Mouse (Mus musculus) lung, postnatal 0 days (tissue): ENCODE measurements around the gene Ubald1. TPM values are rescaled to one million over a fixed set of nuclear protein-coding genes. Genes with fewer than 3 reads are reported as not detected.

Source experiments
- ATAC-seq: fragments of 200-750 bp; cut with Nextera tagmentation; 2 replicates; pipeline ENCODE4 v1.8.0; 2017; ENCODE audit warnings: moderate library complexity
- DNase-seq: peaks from one replicate; pipeline ENCODE4 v3.0.0-alpha.2; 2016; ENCODE audit warnings: low spot score
- H3K27ac ChIP-seq: fragments of 300-500 bp; sonication (generic); 2 replicates; pipeline ENCODE4 v1.5.1; 2014; ENCODE audit warnings: antibody characterized with exemption, mild to moderate bottlenecking, low read length, mixed read lengths
- H3K27me3 ChIP-seq: fragments of 300-500 bp; sonication (generic); replicated peaks from 2 replicates; pipeline ENCODE4 v1.6.1; 2014; ENCODE audit warnings: low read length, mixed read lengths; ENCODE audit not compliant: insufficient read depth
- H3K36me3 ChIP-seq: fragments of 300-500 bp; sonication (generic); 2 replicates; pipeline ENCODE4 v1.6.1; 2014; ENCODE audit warnings: low read length, mixed read lengths; ENCODE audit not compliant: insufficient read depth
- H3K4me1 ChIP-seq: fragments of 300-500 bp; sonication (generic); 2 replicates; pipeline ENCODE4 v1.6.1; 2014; ENCODE audit warnings: antibody characterized with exemption, low read depth, low read length, mixed read lengths; ENCODE audit not compliant: insufficient read depth
- H3K4me2 ChIP-seq: fragments of 300-500 bp; sonication (generic); replicated peaks from 2 replicates; pipeline ENCODE4 v1.6.1; 2014; ENCODE audit warnings: low read depth, mild to moderate bottlenecking, low read length, moderate library complexity, mixed read lengths
- H3K4me3 ChIP-seq: fragments of 300-500 bp; sonication (generic); 2 replicates; pipeline ENCODE4 v1.5.1; 2014; ENCODE audit warnings: low read depth, low read length
- H3K9ac ChIP-seq: fragments of 300-500 bp; sonication (generic); replicated peaks from 2 replicates; pipeline ENCODE4 v1.6.1; 2014; ENCODE audit warnings: low read depth, mild to moderate bottlenecking
- H3K9me3 ChIP-seq: fragments of 300-500 bp; sonication (generic); 2 replicates; pipeline ENCODE4 v1.6.1; 2016; ENCODE audit warnings: low read length, mixed read lengths
- CTCF ChIP-seq: IDR thresholded peaks from 2 replicates; pipeline ENCODE4 v1.5.1; 2016; ENCODE audit warnings: antibody characterized with exemption, mild to moderate bottlenecking
- EP300 ChIP-seq: IDR thresholded peaks from 2 replicates; pipeline ENCODE4 v1.6.1; 2016; ENCODE audit warnings: antibody characterized with exemption, mild to moderate bottlenecking, control low read depth
- WGBS: fragments of 180-500 bp; shearing (Covaris S2); extraction: QIAGEN DNeasy Blood & Tissue Kit; methylation state at CpG from one replicate; pipeline ENCODE4 v1.1.7; 2014; 5-methylcytosine and 5-hydroxymethylcytosine counted together
- polyA plus RNA-seq: library from polyadenylated mRNA; unstranded; fragments of >200 nt; fragmentation: Nextera tagmentation; extraction: Ambion mirVana; gene quantifications from 2 replicates; pipeline ENCODE4 v1.2.1, GENCODE M21; 2015

The Ubald1 gene
- 33.7 and 39.5 TPM in 2 replicates for polyA plus RNA-seq

- peak; percentile 100 for DNase-seq
- WGBS, result under 1% methylated on average over 47 of the region's 48 CpGs
- peak; percentile 87 for ATAC-seq
Observed at GRCm38 (mm10) chr16:4880136-4880825, at the start of gene Ubald1. TSS of gene Ubald1 (minus strand) at chr16:4880315.

GRCm38 (mm10) chr16:4928474-4928873 lies 48.4 kb upstream of the Ubald1 start:
- WGBS, result 70% methylated on average over 2 of the region's 2 CpGs
- Histone ChIP-seq H3K4me1 (no peaks in the 10 kb centered on the region), H3K27ac (no peak overlapping the region), H3K4me3 (no peak overlapping the region), H3K27me3 (no peaks in the 10 kb centered on the region), H3K36me3 (peaks cover 59% of the 10 kb centered on the region), H3K9me3 (no peaks in the 10 kb centered on the region), H3K4me2 (no peak overlapping the region), H3K9ac (no peak overlapping the region)
- DNase-seq (no peak), ATAC-seq (no peak)
- TF ChIP-seq EP300, result no peak
- no peak for TF ChIP-seq CTCF

More at GRCm38 (mm10) chr16:4880136-4880825, at the start of gene Ubald1:
- H3K4me1 ChIP-seq, result peaks cover 19% of the 10 kb centered on the region; the same call in 1 of the 2 replicates
- H3K27ac ChIP-seq, result peak within 1 kb of the TSS; percentile 98
- no peaks in the 10 kb centered on the region for H3K27me3 ChIP-seq
- H3K9ac ChIP-seq, result peak within 1 kb of the TSS; percentile 92
- peak within 1 kb of the TSS; percentile 86 for H3K4me2 ChIP-seq
- H3K9me3 ChIP-seq, result no peaks in the 10 kb centered on the region
- 0 out of 2 replicates have a peak, but pooled peaks cover 4% of the 10 kb centered on the region for H3K36me3 ChIP-seq
- TF ChIP-seq CTCF, result peak; percentile 6; the same call in 1 of the 2 replicates
- peak; percentile 60 for TF ChIP-seq EP300
- H3K4me3 ChIP-seq, result peak within 1 kb of the TSS; percentile 93

DNA sequence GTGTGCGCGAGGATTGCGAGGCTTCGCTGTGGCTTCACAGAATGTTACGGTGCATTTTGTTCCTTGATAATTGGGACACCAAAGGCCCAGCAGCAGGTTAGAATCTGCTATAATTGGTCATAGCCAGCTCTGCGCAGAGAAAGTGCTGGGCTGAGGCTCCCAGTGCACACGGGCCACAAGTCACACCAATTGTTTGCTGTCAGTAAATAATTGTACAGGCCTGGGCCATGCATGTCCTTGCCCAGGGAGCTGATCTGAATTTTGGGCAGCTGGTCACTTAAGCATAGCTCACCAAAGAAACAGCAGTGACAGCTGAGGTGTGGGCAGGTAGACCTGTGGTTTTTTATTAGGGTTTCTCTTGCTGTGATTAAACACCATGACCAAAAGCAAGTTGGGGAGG lies 47.9 kb upstream of the Ubald1 start:
- DNase-seq (no peak), ATAC-seq (no peak)
- Histone ChIP-seq H3K4me1 (no peaks in the 10 kb centered on the region), H3K4me3 (no peak overlapping the region), H3K4me2 (no peak overlapping the region), H3K9me3 (no peaks in the 10 kb centered on the region), H3K9ac (no peak overlapping the region), H3K27me3 (no peaks in the 10 kb centered on the region), H3K27ac (no peak overlapping the region), H3K36me3 (peaks cover 60% of the 10 kb centered on the region; the same call in 1 of the 2 replicates)
- TF ChIP-seq EP300 (no peak), CTCF (no peak)
- 91% methylated on average over 7 of the region's 7 CpGs for WGBS

GRCm38 (mm10) chr16:4923996-4924395 lies 43.9 kb upstream of the Ubald1 start:
- ATAC-seq (no peak), DNase-seq (no peak)
- Histone ChIP-seq H3K4me3 (no peak overlapping the region), H3K4me1 (no peaks in the 10 kb centered on the region), H3K27me3 (no peaks in the 10 kb centered on the region), H3K9me3 (no peaks in the 10 kb centered on the region), H3K36me3 (peaks cover 47% of the 10 kb centered on the region; the same call in 1 of the 2 replicates), H3K4me2 (no peak overlapping the region), H3K9ac (no peak overlapping the region), H3K27ac (no peak overlapping the region)
- TF ChIP-seq CTCF (no peak), EP300 (no peak)
- WGBS, result 94% methylated on average over 5 of the region's 5 CpGs

DNA sequence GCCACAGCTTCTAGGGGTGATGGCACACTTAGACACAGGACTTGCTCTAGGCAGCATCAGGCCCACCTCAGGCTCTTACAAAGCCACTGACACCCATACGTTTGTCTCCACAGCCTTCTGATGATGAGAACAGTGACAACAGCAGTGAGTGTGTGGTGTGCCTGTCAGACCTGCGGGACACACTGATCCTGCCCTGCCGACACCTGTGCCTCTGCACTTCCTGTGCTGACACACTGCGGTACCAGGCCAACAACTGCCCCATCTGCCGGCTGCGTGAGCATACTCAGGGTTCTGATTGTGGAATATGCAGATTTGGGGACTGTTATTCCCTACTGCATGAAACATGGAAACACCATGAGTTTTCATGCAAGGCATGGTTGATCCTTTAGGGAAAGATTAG lies 42.4 kb upstream of the Ubald1 start:
- TF ChIP-seq CTCF, result no peak
- no peak for TF ChIP-seq EP300
- no peak for DNase-seq
- Histone ChIP-seq H3K4me2 (no peak overlapping the region), H3K9me3 (no peaks in the 10 kb centered on the region), H3K4me3 (no peak overlapping the region), H3K36me3 (peaks cover 47% of the 10 kb centered on the region; the same call in 1 of the 2 replicates), H3K27me3 (no peaks in the 10 kb centered on the region), H3K27ac (no peak overlapping the region), H3K4me1 (no peaks in the 10 kb centered on the region), H3K9ac (no peak overlapping the region)
- WGBS, result 86% methylated on average over 6 of the region's 6 CpGs
- ATAC-seq, result no peak

DNA sequence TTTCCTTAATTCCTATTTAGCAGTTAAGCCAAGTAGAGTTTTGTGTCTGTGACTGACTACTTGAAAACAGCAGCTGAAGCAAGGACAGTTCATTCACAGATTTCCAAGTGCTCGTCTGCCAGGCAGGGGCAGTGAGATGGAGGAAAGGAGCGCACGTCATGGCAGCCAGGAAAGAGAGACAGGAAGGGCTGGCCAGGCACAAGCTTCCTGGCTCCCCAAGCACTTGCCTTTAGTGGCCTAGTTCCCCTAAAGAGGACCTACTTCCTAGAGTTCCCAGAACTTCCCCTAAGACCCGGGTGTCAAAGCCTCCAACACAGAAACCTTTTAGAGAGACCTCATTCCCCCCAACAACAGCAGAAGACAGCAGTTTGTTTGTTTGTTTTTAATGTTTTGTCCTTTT lies 40.4 kb upstream of the Ubald1 start:
- Histone ChIP-seq H3K27me3 (no peaks in the 10 kb centered on the region), H3K9me3 (no peaks in the 10 kb centered on the region), H3K36me3 (peaks cover 47% of the 10 kb centered on the region), H3K27ac (peak overlapping the region; percentile 54), H3K4me3 (no peak overlapping the region), H3K9ac (no peak overlapping the region), H3K4me1 (no peaks in the 10 kb centered on the region), H3K4me2 (no peak overlapping the region)
- 58% methylated on average over 4 of the region's 4 CpGs for WGBS
- ATAC-seq, result peak; percentile 65
- 0 out of 2 replicates have a peak, but pooled peaks have one; percentile 9 for TF ChIP-seq EP300
- no peak for TF ChIP-seq CTCF
- DNase-seq, result peak; percentile 42
